8 mouse cellular contexts compared by ENCODE assay signal in genomic region chr2:74907368-74908291, GRCm38 (mm10).
DNase-seq lines count a peak whose midpoint lies in the region; ATAC-seq and TF ChIP-seq lines count a peak whose summit lies in the region.

No protein-coding gene starts in this region.

- DNase-seq in spleen, postnatal 36 days (ENCODE audit: low spot score in 2 of 2), result peak; percentile 5 to 8
- DNase-seq in spleen, postnatal 14 days (ENCODE audit: low spot score in 2 of 2), result no peak
- DNase-seq in gastrocnemius, postnatal 10 days, result peak; percentile 54
- DNase-seq in kidney, postnatal 10 days, result peak; percentile 83
- no peak for DNase-seq in thymus, postnatal 4 days
- no peak for DNase-seq in left cerebral cortex, adult 2 months (ENCODE audit: extremely low spot score in 1 of 2, low spot score in 2 of 2)
- no peak for DNase-seq in right cerebral cortex, postnatal 4 days

- H3K4me3 ChIP-seq in stomach, embryonic 15.5 days (replicated peaks), result no peak overlapping the region
- no peak overlapping the region for H3K4me3 ChIP-seq in left cerebral cortex, adult 2 months

- peaks cover 2% of the 10 kb centered on the region; the same call in 1 of the 2 replicates for H3K4me1 ChIP-seq in stomach, embryonic 15.5 days

- H3K9me3 ChIP-seq in stomach, embryonic 15.5 days, result no peaks in the 10 kb centered on the region

- no peak for ATAC-seq in stomach, embryonic 15.5 days (ENCODE audit: insufficient read depth, low FRiP score, low read depth)

- 58% methylated on average over 19 of the region's 19 CpGs for WGBS in stomach, embryonic 15.5 days

- 0 out of 2 replicates have a peak overlapping the region, but pooled peaks have one; percentile 4 for H3K27ac ChIP-seq in stomach, embryonic 15.5 days
- H3K27ac ChIP-seq in left cerebral cortex, adult 2 months, result no peak overlapping the region

- TF ChIP-seq CTCF in left cerebral cortex, adult 2 months (IDR thresholded peaks at IDR 0.05), result no peak

- intact Hi-C loops in left cerebral cortex, adult 2 months (cut with DNase I), result no loop called here

- peak overlapping the region; percentile 23; the same call in 1 of the 2 replicates for H3K4me2 ChIP-seq in stomach, embryonic 15.5 days

- H3K27me3 ChIP-seq in stomach, embryonic 15.5 days (replicated peaks), result no peaks in the 10 kb centered on the region

- H3K36me3 ChIP-seq in stomach, embryonic 15.5 days, result no peaks in the 10 kb centered on the region

- H3K9ac ChIP-seq in stomach, embryonic 15.5 days, result no peak overlapping the region

Comparison
In these comparisons a context has a peak if more than half of its experiments do, and no peak if none do; other contexts are left out.
1. DNase-seq: peak in spleen, postnatal 36 days (2 of 2), gastrocnemius, postnatal 10 days (single experiment) and kidney, postnatal 10 days (single experiment); none in spleen, postnatal 14 days (0 of 2), thymus, postnatal 4 days (single experiment), left cerebral cortex, adult 2 months (0 of 2) and right cerebral cortex, postnatal 4 days (single experiment).